Comparison of ENCODE assay signal across 7 mouse cellular contexts in genomic region chr1:62777320-62778235, GRCm38 (mm10).
DNase-seq lines count a peak whose midpoint lies in the region; ATAC-seq and TF ChIP-seq lines count a peak whose summit lies in the region.

No protein-coding gene starts in this region.

- H3K4me3 ChIP-seq in kidney, embryonic 15.5 days (replicated peaks) = no peak overlapping the region
- no peak overlapping the region for H3K4me3 ChIP-seq in heart, postnatal 0 days (ENCODE audit: low read depth, low read length)

- H3K9ac ChIP-seq in kidney, embryonic 15.5 days = no peak overlapping the region
- no peak overlapping the region for H3K9ac ChIP-seq in heart, postnatal 0 days (replicated peaks; ENCODE audit: low read depth, low read length)

- TF ChIP-seq EP300 in heart, postnatal 0 days (IDR thresholded peaks at IDR 0.05; ENCODE audit: low read depth) = no peak

- peak; percentile 17; the same call in 1 of the 2 replicates for ATAC-seq in kidney, embryonic 15.5 days (replicated peaks; ENCODE audit: low FRiP score)
- ATAC-seq in heart, postnatal 0 days (ENCODE audit: insufficient read depth, low read depth) = peak; percentile 45; the same call in 1 of the 2 replicates

- H3K4me2 ChIP-seq in kidney, embryonic 15.5 days = no peak overlapping the region
- H3K4me2 ChIP-seq in heart, postnatal 0 days (ENCODE audit: low read depth, low read length) = peak overlapping the region; percentile 19

- no peak for TF ChIP-seq CTCF in heart, postnatal 0 days (IDR thresholded peaks at IDR 0.05; ENCODE audit: low read depth)

- 36% methylated on average over 17 of the region's 17 CpGs for WGBS in kidney, embryonic 15.5 days
- 35% methylated on average over 17 of the region's 17 CpGs for WGBS in heart, postnatal 0 days

- H3K4me1 ChIP-seq in kidney, embryonic 15.5 days = peaks cover 30% of the 10 kb centered on the region
- H3K4me1 ChIP-seq in heart, postnatal 0 days (ENCODE audit: control insufficient read depth, insufficient read depth) = peaks cover 26% of the 10 kb centered on the region

- no peak overlapping the region for H3K27ac ChIP-seq in kidney, embryonic 15.5 days
- peak overlapping the region; percentile 36 for H3K27ac ChIP-seq in heart, postnatal 0 days (ENCODE audit: low read depth)

- H3K9me3 ChIP-seq in kidney, embryonic 15.5 days (replicated peaks) = no peaks in the 10 kb centered on the region
- no peaks in the 10 kb centered on the region for H3K9me3 ChIP-seq in heart, postnatal 0 days (replicated peaks; ENCODE audit: control insufficient read depth, low read length)

- no peaks in the 10 kb centered on the region for H3K36me3 ChIP-seq in kidney, embryonic 15.5 days
- H3K36me3 ChIP-seq in heart, postnatal 0 days (replicated peaks; ENCODE audit: control insufficient read depth, insufficient read depth, low read length) = no peaks in the 10 kb centered on the region

- no peak for DNase-seq in kidney, adult 18-20 months
- peak; percentile 52 for DNase-seq in R1 (ENCODE audit: low read depth, low spot score)
- DNase-seq in brain, adult 2 months (ENCODE audit: low read depth, low spot score) = peak; percentile 97
- peak; percentile 36 for DNase-seq in heart, postnatal 0 days (ENCODE audit: low spot score)
- DNase-seq in right cerebral cortex, postnatal 4 days = no peak
- no peak for DNase-seq in spleen, postnatal 36 days (ENCODE audit: low spot score in 2 of 2)

- H3K27me3 ChIP-seq in kidney, embryonic 15.5 days = peaks cover 24% of the 10 kb centered on the region
- H3K27me3 ChIP-seq in heart, postnatal 0 days (ENCODE audit: control insufficient read depth, insufficient read depth, low read length) = no peaks in the 10 kb centered on the region

Comparison
In these comparisons a context has a peak if more than half of its experiments do, and no peak if none do; other contexts are left out.
1. DNase-seq: peak in R1 (single experiment), brain, adult 2 months (single experiment) and heart, postnatal 0 days (single experiment); none in kidney, adult 18-20 months (single experiment), right cerebral cortex, postnatal 4 days (single experiment) and spleen, postnatal 36 days (0 of 2).